ENCODE assay signal across 24 mouse cellular contexts in the genomic region with DNA sequence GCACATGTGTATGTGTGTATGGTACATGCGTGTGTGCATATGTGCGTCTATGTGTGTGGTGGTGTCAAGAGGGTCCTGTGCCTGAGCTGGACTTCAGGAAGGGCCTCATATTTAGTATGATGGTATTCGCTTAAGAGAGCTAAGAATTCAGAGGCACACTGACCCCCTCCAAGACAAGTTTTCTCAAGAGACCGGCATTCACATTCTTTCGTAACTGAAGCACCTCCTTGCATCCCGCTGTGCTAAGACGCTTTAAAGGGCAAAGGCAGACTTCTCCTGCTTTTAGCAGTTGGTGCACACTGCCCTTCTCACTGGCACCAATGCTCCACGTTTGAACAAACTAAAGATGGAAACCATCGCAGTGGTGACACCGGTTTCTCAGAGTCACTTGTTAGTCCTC.
DNase-seq lines count a peak whose midpoint lies in the region; ATAC-seq and TF ChIP-seq lines count a peak whose summit lies in the region.
"Had no signal": no experiment of that assay in that cellular context is flagged by ENCODE, and none has a peak within 500 bp of the region (broad histone marks: within the 10 kb centered on the region; RNA-seq: fewer than 3 reads in every experiment).

No protein-coding gene starts in this region.

- no peak for TF ChIP-seq EP300 in lung, postnatal 0 days (IDR thresholded peaks at IDR 0.05)

- ATAC-seq in lung, embryonic 14.5 days (ENCODE audit: insufficient read depth) = no peak
- ATAC-seq in lung, postnatal 0 days = peak; percentile 66
- ATAC-seq in megakaryocyte, adult 5-6 weeks (ENCODE audit: poor library complexity, severe bottlenecking) = no peak
- ATAC-seq: activated CD4-positive, CD25-positive, alpha-beta regulatory T cell, adult 4 months; CD4-positive, CD25-positive, alpha-beta regulatory T cell, adult 4 months; forebrain, embryonic 13.5 days; forebrain, embryonic 15.5 days; Patski had no signal

- H3K27ac ChIP-seq in lung, embryonic 14.5 days (ENCODE audit: low read depth) = no peak overlapping the region
- H3K27ac ChIP-seq in lung, postnatal 0 days (ENCODE audit: low read length) = no peak overlapping the region
- H3K27ac ChIP-seq: embryonic facial prominence, embryonic 10.5 days; embryonic facial prominence, embryonic 12.5 days; forebrain, embryonic 13.5 days; forebrain, embryonic 15.5 days had no signal

- TF ChIP-seq CTCF in lung, embryonic 14.5 days (IDR thresholded peaks at IDR 0.05; ENCODE audit: low read depth) = no peak
- no peak for TF ChIP-seq CTCF in lung, postnatal 0 days (IDR thresholded peaks at IDR 0.05)

- no peak overlapping the region for H3K4me3 ChIP-seq in lung, embryonic 14.5 days (ENCODE audit: low read depth, low read length)
- no peak overlapping the region for H3K4me3 ChIP-seq in lung, postnatal 0 days (ENCODE audit: low read depth, low read length)
- peak overlapping the region; percentile 12 for H3K4me3 ChIP-seq in megakaryocyte, embryonic 14.5 days (replicated peaks)
- H3K4me3 ChIP-seq: embryonic facial prominence, embryonic 10.5 days; embryonic facial prominence, embryonic 12.5 days; forebrain, embryonic 13.5 days; forebrain, embryonic 15.5 days had no signal

- no peaks in the 10 kb centered on the region for H3K27me3 ChIP-seq in lung, embryonic 14.5 days (ENCODE audit: insufficient read depth, low read length)
- H3K27me3 ChIP-seq in lung, postnatal 0 days (replicated peaks; ENCODE audit: insufficient read depth, low read length) = no peaks in the 10 kb centered on the region
- peaks cover 18% of the 10 kb centered on the region for H3K27me3 ChIP-seq in megakaryocyte, embryonic 14.5 days (replicated peaks)
- H3K27me3 ChIP-seq: CH12.LX; embryonic facial prominence, embryonic 12.5 days; forebrain, embryonic 13.5 days; forebrain, embryonic 15.5 days; Patski had no signal

- H3K9ac ChIP-seq in lung, embryonic 14.5 days = no peak overlapping the region
- H3K9ac ChIP-seq in lung, postnatal 0 days (replicated peaks; ENCODE audit: low read depth) = no peak overlapping the region
- H3K9ac ChIP-seq: embryonic facial prominence, embryonic 12.5 days; forebrain, embryonic 13.5 days; forebrain, embryonic 15.5 days had no signal

- no peak overlapping the region for H3K4me2 ChIP-seq in lung, embryonic 14.5 days
- no peak overlapping the region for H3K4me2 ChIP-seq in lung, postnatal 0 days (replicated peaks; ENCODE audit: low read depth, low read length)
- H3K4me2 ChIP-seq: embryonic facial prominence, embryonic 12.5 days; forebrain, embryonic 13.5 days; forebrain, embryonic 15.5 days had no signal

- peak; percentile 12 for DNase-seq in lung, embryonic 14.5 days
- DNase-seq in lung, postnatal 4 days = no peak
- peak; percentile 34 for DNase-seq in lung, postnatal 0 days (ENCODE audit: low spot score)
- DNase-seq in lung, postnatal 25 days (ENCODE audit: low spot score) = no peak
- DNase-seq: adrenal gland, adult 8-10 months; adrenal gland, postnatal 14 days; adrenal gland, postnatal 36 days; B cell, adult 2 months; cerebellum, adult 11-12 months; cerebellum, adult 2 months; cerebellum, adult 9-10 months; cerebellum, postnatal 10 days; cerebellum, postnatal 25 days had no signal

- no peaks in the 10 kb centered on the region for H3K4me1 ChIP-seq in lung, embryonic 14.5 days (ENCODE audit: insufficient read depth)
- H3K4me1 ChIP-seq in lung, postnatal 0 days (ENCODE audit: insufficient read depth, low read depth, low read length) = no peaks in the 10 kb centered on the region
- no peaks in the 10 kb centered on the region; the same call in 1 of the 2 replicates for H3K4me1 ChIP-seq in megakaryocyte, embryonic 14.5 days

- no peaks in the 10 kb centered on the region for H3K9me3 ChIP-seq in lung, embryonic 14.5 days (ENCODE audit: low read depth, low read length)
- no peaks in the 10 kb centered on the region for H3K9me3 ChIP-seq in lung, postnatal 0 days (ENCODE audit: low read length)
- H3K9me3 ChIP-seq in megakaryocyte, embryonic 14.5 days = no peaks in the 10 kb centered on the region
- H3K9me3 ChIP-seq: embryonic facial prominence, embryonic 10.5 days; embryonic facial prominence, embryonic 12.5 days; forebrain, embryonic 13.5 days; forebrain, embryonic 15.5 days; G1E had no signal

- H3K36me3 ChIP-seq in lung, embryonic 14.5 days (ENCODE audit: insufficient read depth) = no peaks in the 10 kb centered on the region
- H3K36me3 ChIP-seq in lung, postnatal 0 days (ENCODE audit: insufficient read depth, low read length) = no peaks in the 10 kb centered on the region
- no peaks in the 10 kb centered on the region for H3K36me3 ChIP-seq in megakaryocyte, embryonic 14.5 days (replicated peaks; ENCODE audit: low read length)
- H3K36me3 ChIP-seq: embryonic facial prominence, embryonic 10.5 days; embryonic facial prominence, embryonic 12.5 days; forebrain, embryonic 15.5 days; G1E had no signal

- WGBS in lung, embryonic 14.5 days = 66% methylated on average over 10 of the region's 10 CpGs
- WGBS in lung, postnatal 0 days = 58% methylated on average over 10 of the region's 10 CpGs

Comparison
In these comparisons a context has a peak if more than half of its experiments do, and no peak if none do; other contexts are left out.
1. DNase-seq: peak in lung, embryonic 14.5 days (single experiment) and lung, postnatal 0 days (single experiment); none in lung, postnatal 4 days (0 of 2) and lung, postnatal 25 days (single experiment).